Mouse (Mus musculus) liver (tissue): ENCODE data around the gene Ddx46.
"Not testable (repeated sequence)": the region's sequence is repeated elsewhere in the genome, so short reads cannot be mapped to it uniquely, and the experiment has no call there.

Experiments
- DNase-seq: peaks from one replicate; pipeline ENCODE4 v3.0.0-alpha.2; 2020; ENCODE audit warnings: mixed read lengths

Ddx46 gene

GRCm38 (mm10) chr13:55634639-55635127, at the start of gene Ddx46:
Gene Ddx46, plus strand, starts transcription at chr13:55635027.
- DNase-seq: peak; percentile 90

GRCm38 (mm10) chr13:55591961-55592490, 42.8 kb upstream of the Ddx46 start:
- DNase-seq: peak; percentile 44

GRCm38 (mm10) chr13:55592512-55593253, 42.1 kb upstream of the Ddx46 start:
- DNase-seq: peak; percentile 97

GRCm38 (mm10) chr13:55593254-55593747, 41.5 kb upstream of the Ddx46 start:
- no peak for DNase-seq

GRCm38 (mm10) chr13:55595375-55595774, 39.5 kb upstream of the Ddx46 start:
- DNase-seq: no peak

- DNase-seq: no peak
These were observed 38.0 kb upstream of the Ddx46 start for GRCm38 (mm10) chr13:55596802-55597201.

- peak; percentile 91 for DNase-seq
These were observed 35.0 kb upstream of the Ddx46 start, which contains the start of gene B4galt7 for GRCm38 (mm10) chr13:55599566-55600540. Gene B4galt7, plus strand, starts transcription at chr13:55599896.

- no peak for DNase-seq
These were observed 34.2 kb upstream of the Ddx46 start for GRCm38 (mm10) chr13:55600657-55601056.

- peak; percentile 84 for DNase-seq
These were observed 33.2 kb upstream of the Ddx46 start for GRCm38 (mm10) chr13:55601611-55602010.

GRCm38 (mm10) chr13:55604606-55605005, 30.2 kb upstream of the Ddx46 start:
- DNase-seq: no peak

- no peak for DNase-seq
These were observed 27.8 kb upstream of the Ddx46 start for GRCm38 (mm10) chr13:55606899-55607623.

- no peak for DNase-seq
These were observed 27.2 kb upstream of the Ddx46 start for GRCm38 (mm10) chr13:55607624-55608006.

GRCm38 (mm10) chr13:55611996-55612395, 22.8 kb upstream of the Ddx46 start:
- DNase-seq: no peak

- no peak for DNase-seq
These were observed 21.4 kb upstream of the Ddx46 start for GRCm38 (mm10) chr13:55613471-55613870.

- no peak for DNase-seq
These were observed 15.5 kb upstream of the Ddx46 start for GRCm38 (mm10) chr13:55619328-55619727.

GRCm38 (mm10) chr13:55620275-55620674, 14.6 kb upstream of the Ddx46 start:
- no peak for DNase-seq

- not testable (repeated sequence) for DNase-seq
These were observed 12.6 kb upstream of the Ddx46 start for GRCm38 (mm10) chr13:55622156-55622648.

GRCm38 (mm10) chr13:55622649-55623541, 11.9 kb upstream of the Ddx46 start, which contains the start of gene Caml:
Gene Caml, plus strand, starts transcription at chr13:55623005.
- peak; percentile 92 for DNase-seq

- DNase-seq: no peak
These were observed 332 bp downstream of the Ddx46 start for GRCm38 (mm10) chr13:55635146-55635571.

GRCm38 (mm10) chr13:55636185-55636983, 1.6 kb downstream of the Ddx46 start:
- DNase-seq: no peak
